Mouse (Mus musculus): ENCODE results near the gene Vmn1r44. TPM values are rescaled to one million over a fixed set of nuclear protein-coding genes. Genes with fewer than 3 reads are reported as not detected.

Vmn1r44 gene
- not detected for polyA plus RNA-seq (2014; fragmentation: Illumina TruSeq; extraction: RNeasy Lipid Tissue Mini Kit (QIAGEN cat#74804); ENCODE audit: low read depth, low replicate concordance)

DNA sequence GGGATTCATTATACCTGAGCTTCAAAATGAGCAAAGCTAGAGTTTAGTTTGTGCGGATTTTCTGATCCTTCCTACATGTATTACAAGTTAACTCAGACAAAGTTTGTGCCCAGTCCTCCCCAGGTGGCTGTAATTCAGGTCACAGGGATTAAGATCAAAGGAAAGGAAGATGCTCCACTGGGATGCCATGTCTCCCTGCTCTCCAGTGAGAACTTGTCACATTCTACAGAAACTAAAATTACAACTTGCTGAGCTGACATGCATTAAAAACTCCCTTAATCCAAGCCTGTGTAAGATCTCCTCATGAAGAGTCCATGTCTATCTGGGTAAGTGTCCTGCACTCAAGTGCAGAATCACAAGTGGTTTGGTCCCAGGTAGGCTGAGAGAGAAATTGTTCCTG, at the start of gene Vmn1r44:
Gene Vmn1r44, plus strand, starts transcription at position 301 of the 400 bp plus-strand sequence.

DNA sequence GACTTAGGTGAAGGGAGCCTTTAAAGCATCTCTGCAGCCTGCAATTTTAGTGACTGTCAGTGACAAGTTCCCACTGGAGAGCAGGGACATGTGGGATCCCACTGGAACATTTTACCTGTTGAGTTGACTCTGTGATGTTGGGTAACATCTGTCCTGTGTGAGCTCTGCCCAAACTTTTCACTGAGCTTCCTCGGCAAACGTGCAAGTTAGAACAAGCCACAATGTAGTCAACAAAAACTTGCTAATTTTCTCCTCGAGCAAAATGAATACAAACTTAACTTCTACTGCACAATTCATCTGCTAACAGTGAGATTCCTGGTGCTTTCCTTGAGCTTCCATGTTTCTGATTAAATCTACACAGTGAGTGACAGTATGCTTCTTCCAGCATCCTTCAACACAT, 7.1 kb upstream of the Vmn1r44 start, which contains the start of the genes Vmn1r42 and Vmn1r43:
Gene Vmn1r42, minus strand, starts transcription at position 101 of the 400 bp plus-strand sequence.
Gene Vmn1r43, minus strand, starts transcription at position 101 of the 400 bp plus-strand sequence.

DNA sequence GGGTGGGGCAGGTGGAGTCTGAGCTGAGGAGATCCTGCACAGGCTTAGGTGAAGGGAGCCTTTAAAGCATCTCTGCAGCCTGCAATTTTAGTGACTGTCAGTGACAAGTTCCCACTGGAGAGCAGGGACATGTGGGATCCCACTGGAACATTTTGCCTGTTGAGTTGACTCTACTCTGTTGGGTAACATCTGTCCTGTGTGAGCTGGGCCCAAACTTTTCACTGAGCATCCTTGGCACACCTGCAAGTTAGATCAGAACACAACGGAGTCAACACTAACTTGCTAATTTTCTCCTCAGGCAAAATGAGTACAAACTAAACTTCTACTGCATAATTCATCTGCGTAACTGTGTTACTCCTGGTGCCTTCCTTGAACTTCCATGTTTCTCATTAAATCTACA, 57.0 kb downstream of the Vmn1r44 start, which contains the start of gene Vmn1r45:
Gene Vmn1r45, minus strand, starts transcription at position 101 of the 400 bp plus-strand sequence.

Other genes with a start within 250 kb of the Vmn1r44 start
- gene Txnrd3, start 239.7 kb upstream of the Vmn1r44 start, polyA plus RNA-seq (2014; fragmentation: Illumina TruSeq; extraction: RNeasy Lipid Tissue Mini Kit (QIAGEN cat#74804); ENCODE audit: low read depth, low replicate concordance) = 20.2 TPM
- not detected for gene Vmn1r40, start 176.1 kb upstream of the Vmn1r44 start, polyA plus RNA-seq (2014; fragmentation: Illumina TruSeq; extraction: RNeasy Lipid Tissue Mini Kit (QIAGEN cat#74804); ENCODE audit: low read depth, low replicate concordance)
- gene Vmn1r41, start 142.9 kb upstream of the Vmn1r44 start, polyA plus RNA-seq (2014; fragmentation: Illumina TruSeq; extraction: RNeasy Lipid Tissue Mini Kit (QIAGEN cat#74804); ENCODE audit: low read depth, low replicate concordance) = not detected
- gene Vmn1r42, start 7.2 kb upstream of the Vmn1r44 start, polyA plus RNA-seq (2014; fragmentation: Illumina TruSeq; extraction: RNeasy Lipid Tissue Mini Kit (QIAGEN cat#74804); ENCODE audit: low read depth, low replicate concordance) = not detected
- not detected for gene Vmn1r43, start 7.2 kb upstream of the Vmn1r44 start, polyA plus RNA-seq (2014; fragmentation: Illumina TruSeq; extraction: RNeasy Lipid Tissue Mini Kit (QIAGEN cat#74804); ENCODE audit: low read depth, low replicate concordance)
- gene Vmn1r45, start 56.9 kb downstream of the Vmn1r44 start, polyA plus RNA-seq (2014; fragmentation: Illumina TruSeq; extraction: RNeasy Lipid Tissue Mini Kit (QIAGEN cat#74804); ENCODE audit: low read depth, low replicate concordance) = not detected
- gene Vmn1r46, start 85.7 kb downstream of the Vmn1r44 start, polyA plus RNA-seq (2014; fragmentation: Illumina TruSeq; extraction: RNeasy Lipid Tissue Mini Kit (QIAGEN cat#74804); ENCODE audit: low read depth, low replicate concordance) = not detected
- not detected for gene Vmn1r47, start 132.5 kb downstream of the Vmn1r44 start, polyA plus RNA-seq (2014; fragmentation: Illumina TruSeq; extraction: RNeasy Lipid Tissue Mini Kit (QIAGEN cat#74804); ENCODE audit: low read depth, low replicate concordance)
- not detected for gene Vmn1r48, start 153.2 kb downstream of the Vmn1r44 start, polyA plus RNA-seq (2014; fragmentation: Illumina TruSeq; extraction: RNeasy Lipid Tissue Mini Kit (QIAGEN cat#74804); ENCODE audit: low read depth, low replicate concordance)
- gene Vmn1r49, start 194.8 kb downstream of the Vmn1r44 start, polyA plus RNA-seq (2014; fragmentation: Illumina TruSeq; extraction: RNeasy Lipid Tissue Mini Kit (QIAGEN cat#74804); ENCODE audit: low read depth, low replicate concordance) = not detected
- not detected for gene Vmn1r50, start 217.8 kb downstream of the Vmn1r44 start, polyA plus RNA-seq (2014; fragmentation: Illumina TruSeq; extraction: RNeasy Lipid Tissue Mini Kit (QIAGEN cat#74804); ENCODE audit: low read depth, low replicate concordance)
- gene Vmn1r51, start 238.9 kb downstream of the Vmn1r44 start, polyA plus RNA-seq (2014; fragmentation: Illumina TruSeq; extraction: RNeasy Lipid Tissue Mini Kit (QIAGEN cat#74804); ENCODE audit: low read depth, low replicate concordance) = not detected

Data from kidney, adult 10 weeks (tissue).